ENCODE assay signal across 8 mouse cellular contexts in the genomic region with DNA sequence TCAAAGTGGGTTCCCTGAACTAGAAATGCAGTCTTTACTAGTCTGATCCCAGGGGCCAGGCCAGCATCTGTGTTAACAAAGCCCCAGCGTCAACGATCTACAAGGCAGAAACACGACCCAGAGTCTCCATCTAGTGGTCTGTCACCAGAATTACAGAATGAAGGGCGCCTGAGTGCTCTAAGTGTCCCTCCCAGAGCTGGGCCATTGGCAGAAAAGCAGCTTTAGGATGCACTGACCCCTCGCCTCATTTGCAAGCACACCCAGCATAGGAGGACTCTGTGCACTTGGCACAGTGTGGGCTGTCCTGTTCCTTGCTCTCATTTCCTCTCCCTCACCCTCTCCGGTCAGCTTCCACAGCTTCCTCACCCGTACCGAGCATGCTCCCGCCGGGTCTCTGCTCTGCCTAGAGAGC. TPM values are rescaled to one million over a fixed set of nuclear protein-coding genes. Genes with fewer than 3 reads are reported as not detected.
DNase-seq lines count a peak whose midpoint lies in the region; ATAC-seq and TF ChIP-seq lines count a peak whose summit lies in the region.

No protein-coding gene starts in this region.

- intact Hi-C loops in heart, adult 2 months (cut with DNase I): loop anchor here (1.0 to 2.0 kb wide), 3 partner anchors 55 to 168 kb away; partner anchors contain the start of gene Tcf15

- H3K4me3 ChIP-seq in embryonic facial prominence, embryonic 11.5 days (ENCODE audit: low read depth, low read length): no peak overlapping the region
- H3K4me3 ChIP-seq in heart, adult 2 months: no peak overlapping the region
- H3K4me3 ChIP-seq in kidney, adult 2 months (ENCODE audit: insufficient read depth, low read depth, low read length): no peak overlapping the region
- H3K4me3 ChIP-seq in limb, embryonic 10.5 days: no peak overlapping the region
- no peak overlapping the region for H3K4me3 ChIP-seq in midbrain, embryonic 14.5 days (replicated peaks; ENCODE audit: low read depth, low read length)

- no peak overlapping the region for H3K9ac ChIP-seq in embryonic facial prominence, embryonic 11.5 days (replicated peaks; ENCODE audit: low read length)
- no peak overlapping the region for H3K9ac ChIP-seq in heart, adult 2 months (ENCODE audit: low read depth, low read length)
- no peak overlapping the region for H3K9ac ChIP-seq in midbrain, embryonic 14.5 days (replicated peaks; ENCODE audit: low read length)

- no peak for TF ChIP-seq POLR2A in heart, adult 2 months (IDR thresholded peaks at IDR 0.05; ENCODE audit: insufficient read depth, low read depth, low read length)
- no peak for TF ChIP-seq POLR2A in kidney, adult 2 months (IDR thresholded peaks at IDR 0.05; ENCODE audit: low read depth, low read length)

- TF ChIP-seq CTCF in heart, adult 2 months (IDR thresholded peaks at IDR 0.05): peak; percentile 94
- TF ChIP-seq CTCF in kidney, adult 2 months (conservative IDR thresholded peaks at IDR 0.05; ENCODE audit: insufficient read depth, insufficient read length, low read depth, low read length): peak; percentile 85

- TF ChIP-seq EP300 in heart, adult 2 months (IDR thresholded peaks at IDR 0.05; ENCODE audit: insufficient read depth, low read depth, low read length): peak; percentile 76; the same call in 1 of the 2 replicates

- ATAC-seq in embryonic facial prominence, embryonic 11.5 days (replicated peaks; ENCODE audit: insufficient number of reproducible peaks, low FRiP score, low TSS enrichment, low read depth): peak; percentile 67
- ATAC-seq in midbrain, embryonic 14.5 days (ENCODE audit: low FRiP score, low TSS enrichment): peak; percentile 53; the same call in 1 of the 2 replicates

- DNase-seq in B cell, adult 2 months: peak; percentile 59 to 63
- DNase-seq in adrenal gland, postnatal 25 days: peak; percentile 46
- peak; percentile 94 for DNase-seq in embryonic facial prominence, embryonic 11.5 days (ENCODE audit: low spot score)
- DNase-seq in heart, adult 2 months: peak; percentile 54 to 64
- DNase-seq in kidney, adult 2 months: peak; percentile 81
- peak; percentile 76 for DNase-seq in limb, embryonic 10.5 days (ENCODE audit: low spot score)
- peak; percentile 94 for DNase-seq in midbrain, embryonic 14.5 days
- peak; percentile 19 for DNase-seq in spleen, adult 12 weeks (ENCODE audit: low spot score)

- H3K9me3 ChIP-seq in embryonic facial prominence, embryonic 11.5 days (replicated peaks; ENCODE audit: control insufficient read depth, low read length): no peaks in the 10 kb centered on the region
- no peaks in the 10 kb centered on the region for H3K9me3 ChIP-seq in limb, embryonic 10.5 days (replicated peaks)
- no peaks in the 10 kb centered on the region for H3K9me3 ChIP-seq in midbrain, embryonic 14.5 days (ENCODE audit: control insufficient read depth, low read length)

- H3K27me3 ChIP-seq in embryonic facial prominence, embryonic 11.5 days (ENCODE audit: control insufficient read depth, insufficient read depth, low read length): no peaks in the 10 kb centered on the region
- H3K27me3 ChIP-seq in heart, adult 2 months (ENCODE audit: control insufficient read depth, insufficient read depth, low read length): no peaks in the 10 kb centered on the region
- no peaks in the 10 kb centered on the region for H3K27me3 ChIP-seq in kidney, adult 2 months (replicated peaks; ENCODE audit: control insufficient read depth, insufficient read depth, low read length)
- H3K27me3 ChIP-seq in limb, embryonic 10.5 days (ENCODE audit: low read depth, poor library complexity, severe bottlenecking): no peaks in the 10 kb centered on the region
- H3K27me3 ChIP-seq in midbrain, embryonic 14.5 days (ENCODE audit: control insufficient read depth, insufficient read depth, low read length): no peaks in the 10 kb centered on the region

- H3K79me2 ChIP-seq in heart, adult 2 months (replicated peaks; ENCODE audit: control insufficient read depth, insufficient read depth, low read length): no peaks in the 10 kb centered on the region

- no peak overlapping the region for H3K4me2 ChIP-seq in embryonic facial prominence, embryonic 11.5 days (ENCODE audit: low read depth, low read length)
- no peak overlapping the region for H3K4me2 ChIP-seq in midbrain, embryonic 14.5 days (ENCODE audit: low read length)

- no peaks in the 10 kb centered on the region for H3K36me3 ChIP-seq in embryonic facial prominence, embryonic 11.5 days (replicated peaks; ENCODE audit: control insufficient read depth, insufficient read depth, low read depth, low read length)
- H3K36me3 ChIP-seq in heart, adult 2 months (ENCODE audit: control insufficient read depth, insufficient read depth, low read length): no peaks in the 10 kb centered on the region
- H3K36me3 ChIP-seq in kidney, adult 2 months (ENCODE audit: control insufficient read depth, insufficient read depth, low read length): no peaks in the 10 kb centered on the region
- no peaks in the 10 kb centered on the region for H3K36me3 ChIP-seq in limb, embryonic 10.5 days
- no peaks in the 10 kb centered on the region for H3K36me3 ChIP-seq in midbrain, embryonic 14.5 days (ENCODE audit: control insufficient read depth, insufficient read depth, low read length)

- H3K27ac ChIP-seq in embryonic facial prominence, embryonic 11.5 days (replicated peaks; ENCODE audit: low read depth, low read length): no peak overlapping the region
- H3K27ac ChIP-seq in heart, adult 2 months: peak overlapping the region; percentile 50; the same call in 1 of the 2 replicates
- no peak overlapping the region for H3K27ac ChIP-seq in kidney, adult 2 months (ENCODE audit: insufficient read depth, low read depth, low read length)
- peak overlapping the region; percentile 59; the same call in 1 of the 2 replicates for H3K27ac ChIP-seq in limb, embryonic 10.5 days
- no peak overlapping the region for H3K27ac ChIP-seq in midbrain, embryonic 14.5 days (replicated peaks; ENCODE audit: low read depth, low read length)

- no peaks in the 10 kb centered on the region for H3K4me1 ChIP-seq in embryonic facial prominence, embryonic 11.5 days (ENCODE audit: control insufficient read depth, insufficient read depth, low read length)
- no peaks in the 10 kb centered on the region; the same call in 1 of the 2 replicates for H3K4me1 ChIP-seq in heart, adult 2 months (ENCODE audit: control insufficient read depth, insufficient read depth, low read length)
- no peaks in the 10 kb centered on the region for H3K4me1 ChIP-seq in kidney, adult 2 months (ENCODE audit: control insufficient read depth, insufficient read depth, low read length)
- H3K4me1 ChIP-seq in limb, embryonic 10.5 days: peaks cover 11% of the 10 kb centered on the region
- no peaks in the 10 kb centered on the region for H3K4me1 ChIP-seq in midbrain, embryonic 14.5 days (ENCODE audit: control insufficient read depth, insufficient read depth, low read length)

- 42% methylated on average over 10 of the region's 10 CpGs for WGBS in embryonic facial prominence, embryonic 11.5 days
- 39% methylated on average over 10 of the region's 10 CpGs for WGBS in heart, adult 2 months
- WGBS in kidney, adult 2 months: 47% methylated on average over 10 of the region's 10 CpGs
- 45% methylated on average over 10 of the region's 10 CpGs for WGBS in limb, embryonic 10.5 days
- WGBS in midbrain, embryonic 14.5 days: 44% methylated on average over 10 of the region's 10 CpGs

RNA-seq across cellular contexts. Expression of gene Csnk2a1, which starts 29.3 kb away (rescaled TPM):
- total RNA-seq in adrenal gland, postnatal 25 days (2021): 107 and 109 TPM in 2 replicates
- 57.8 and 64.9 TPM in 2 replicates for polyA plus RNA-seq in embryonic facial prominence, embryonic 11.5 days (2014; fragmentation: Nextera tagmentation; extraction: Ambion mirVana)
- 10 to 100 TPM; 89.0 to 94.1 TPM for total RNA-seq in heart, adult 2 months (2021)
- polyA plus RNA-seq in heart, adult 2 months (2012; rRNA removed): 40.7 and 74.9 TPM in 2 replicates
- 26.1 and 35.0 TPM in 2 replicates for polyA plus RNA-seq in kidney, adult 2 months (2012; rRNA removed)
- 77.4 and 77.6 TPM in 2 replicates for polyA plus RNA-seq in limb, embryonic 10.5 days (2016; fragmentation: Nextera tagmentation; extraction: Ambion mirVana)
- 164 and 229 TPM in 2 replicates for polyA plus RNA-seq in midbrain, embryonic 14.5 days (2014; fragmentation: Nextera tagmentation; extraction: Ambion mirVana)

RNA-seq across cellular contexts. Expression of gene Tcf15, which starts 53.9 kb away (rescaled TPM):
- total RNA-seq in adrenal gland, postnatal 25 days (2021): 3.6 and 5.0 TPM in 2 replicates
- 11.3 and 12.2 TPM in 2 replicates for polyA plus RNA-seq in embryonic facial prominence, embryonic 11.5 days (2014; fragmentation: Nextera tagmentation; extraction: Ambion mirVana)
- total RNA-seq in heart, adult 2 months (2021): 10 to 100 TPM; 26.7 to 32.1 TPM
- polyA plus RNA-seq in heart, adult 2 months (2012; rRNA removed): 21.2 and 25.9 TPM in 2 replicates
- 2.9 and 4.6 TPM in 2 replicates for polyA plus RNA-seq in kidney, adult 2 months (2012; rRNA removed)
- 27.3 and 29.8 TPM in 2 replicates for polyA plus RNA-seq in limb, embryonic 10.5 days (2016; fragmentation: Nextera tagmentation; extraction: Ambion mirVana)
- polyA plus RNA-seq in midbrain, embryonic 14.5 days (2014; fragmentation: Nextera tagmentation; extraction: Ambion mirVana): 0.76 and 0.96 TPM in 2 replicates

Comparison
In these comparisons a context has a peak if more than half of its experiments do, and no peak if none do; other contexts are left out.
1. DNase-seq: peak in every context shown above with its lines; median percentile 94 in embryonic facial prominence, embryonic 11.5 days; 94 in midbrain, embryonic 14.5 days; 81 in kidney, adult 2 months; 76 in limb, embryonic 10.5 days; 61 in B cell, adult 2 months; 59 in heart, adult 2 months; 46 in adrenal gland, postnatal 25 days; 19 in spleen, adult 12 weeks.
2. H3K27ac ChIP-seq: peak in heart, adult 2 months (single experiment) and limb, embryonic 10.5 days (single experiment); none in embryonic facial prominence, embryonic 11.5 days (single experiment), kidney, adult 2 months (single experiment) and midbrain, embryonic 14.5 days (single experiment).